Mouse (Mus musculus): ENCODE measurements at regions not wholly inside any gene's neighbourhood (a gene's known extent, or its start where the extent isn't known, plus 50 kb on each side); places are given as distances from the start of the nearest gene placed in this dataset.

DNA sequence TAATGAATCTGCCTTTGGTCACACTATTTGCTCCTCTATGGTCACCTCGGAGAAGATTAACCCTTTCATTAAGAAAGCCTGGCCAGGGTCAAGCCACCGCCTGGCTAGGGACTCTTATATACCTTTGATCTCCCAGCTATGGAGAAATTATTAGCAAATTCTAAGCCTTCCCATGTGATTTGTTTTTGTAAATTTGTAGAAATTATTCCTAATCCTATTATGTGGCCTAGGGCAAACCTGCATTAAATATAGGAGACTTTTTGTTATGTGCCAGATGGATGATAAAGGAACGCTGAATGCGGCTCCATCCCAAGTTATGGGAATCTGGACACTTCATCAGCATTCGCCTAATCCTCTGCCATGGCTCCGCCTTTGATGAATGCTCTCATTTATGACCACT lies 70.4 kb upstream of the Tmco5 start:
- no peak for TF ChIP-seq CTCF (conservative IDR thresholded peaks at IDR 0.05; ENCODE audit: low read length)
- TF ChIP-seq POU5F1 (IDR thresholded peaks at IDR 0.05; ENCODE audit: borderline replicate concordance, low read length), result no peak
